Mouse (Mus musculus): ENCODE data around the gene Prpf40b.

GRCm38 (mm10) chr15:99265679-99266078 is 29.2 kb upstream of the Prpf40b start:
- no peak for TF ChIP-seq E2F4 (IDR thresholded peaks at IDR 0.05; ENCODE audit: insufficient read depth)
- no peak for TF ChIP-seq POLR2A (IDR thresholded peaks at IDR 0.05; ENCODE audit: insufficient read length, low read depth)
- TF ChIP-seq TCF12 (IDR thresholded peaks at IDR 0.05; ENCODE audit: insufficient read depth, poor library complexity, severe bottlenecking): no peak
- no peak for TF ChIP-seq CEBPB (IDR thresholded peaks at IDR 0.05; ENCODE audit: insufficient read depth, poor library complexity, severe bottlenecking)
- TF ChIP-seq USF1 (IDR thresholded peaks at IDR 0.05; ENCODE audit: low read depth): no peak
- TF ChIP-seq MYOG (IDR thresholded peaks at IDR 0.05; ENCODE audit: control insufficient read depth in 1 of 3, insufficient read depth in 1 of 3, insufficient read length in 2 of 3, low read depth in 2 of 3): no peak
- no peak for TF ChIP-seq TCF3 (IDR thresholded peaks at IDR 0.05; ENCODE audit: insufficient read length, low read depth)
- TF ChIP-seq MAX (IDR thresholded peaks at IDR 0.05; ENCODE audit: low read depth): no peak
- no peak for TF ChIP-seq POLR2AphosphoS2 (IDR thresholded peaks at IDR 0.05; ENCODE audit: insufficient read length, low read depth)
- no peak for TF ChIP-seq REST (IDR thresholded peaks at IDR 0.05; ENCODE audit: insufficient read depth, insufficient read length)
- no peak for TF ChIP-seq MYOD1 (IDR thresholded peaks at IDR 0.05; ENCODE audit: control insufficient read depth in 1 of 3, insufficient read length in 2 of 3, low read depth in 2 of 3)
- no peak for TF ChIP-seq SRF (IDR thresholded peaks at IDR 0.05; ENCODE audit: control insufficient read depth, insufficient read length, low read depth)
